Mouse (Mus musculus) CD4-positive helper T cell, adult 2 months (primary cell): ENCODE data around the gene Tmem143.
A peak's percentile ranks its signal among the peaks of the same experiment; 100 is the strongest.
"Not testable (repeated sequence)": the region's sequence is repeated elsewhere in the genome, so short reads cannot be mapped to it uniquely, and the experiment has no call there.

Experiments used
- DNase-seq: peaks from one replicate; pipeline ENCODE4 v3.0.0-alpha.2; 2012; ENCODE audit warnings: low read depth, missing footprints, low spot score

The Tmem143 gene

GRCm38 (mm10) chr7:45896517-45897257, at the start of gene Tmem143, which contains the start of gene Syngr4:
TSS of gene Tmem143 (plus strand) at chr7:45896941.
TSS of gene Syngr4 (minus strand) at chr7:45896714.
- peak; percentile 97 for DNase-seq

- no peak for DNase-seq
These were observed 48.2 kb upstream of the Tmem143 start for GRCm38 (mm10) chr7:45848447-45849027.

GRCm38 (mm10) chr7:45850661-45851060, 46.1 kb upstream of the Tmem143 start:
- no peak for DNase-seq

GRCm38 (mm10) chr7:45853089-45853488, 43.7 kb upstream of the Tmem143 start:
- no peak for DNase-seq

GRCm38 (mm10) chr7:45856950-45857901, 39.5 kb upstream of the Tmem143 start:
- no peak for DNase-seq

GRCm38 (mm10) chr7:45859008-45859407, 37.7 kb upstream of the Tmem143 start:
- no peak for DNase-seq

- no peak for DNase-seq
These were observed 33.9 kb upstream of the Tmem143 start for GRCm38 (mm10) chr7:45862804-45863203.

- DNase-seq, result no peak
These were observed 32.3 kb upstream of the Tmem143 start for GRCm38 (mm10) chr7:45864435-45864834.

GRCm38 (mm10) chr7:45865925-45866910, 30.5 kb upstream of the Tmem143 start:
- DNase-seq, result peak; percentile 93

- no peak for DNase-seq
These were observed 28.9 kb upstream of the Tmem143 start for GRCm38 (mm10) chr7:45867871-45868270.

GRCm38 (mm10) chr7:45869107-45869670, 27.6 kb upstream of the Tmem143 start:
- DNase-seq, result no peak

- DNase-seq, result no peak
These were observed 27.0 kb upstream of the Tmem143 start for GRCm38 (mm10) chr7:45869787-45870186.

GRCm38 (mm10) chr7:45870282-45871058, 26.3 kb upstream of the Tmem143 start:
- DNase-seq, result peak; percentile 38

- peak; percentile 90 for DNase-seq
These were observed 24.1 kb upstream of the Tmem143 start, which contains the start of gene Kdelr1 for GRCm38 (mm10) chr7:45872624-45873023. TSS of gene Kdelr1 (plus strand) at chr7:45872772.

- DNase-seq, result peak; percentile 60
These were observed 23.4 kb upstream of the Tmem143 start for GRCm38 (mm10) chr7:45873061-45873947.

GRCm38 (mm10) chr7:45876895-45877294, 19.8 kb upstream of the Tmem143 start:
- no peak for DNase-seq

GRCm38 (mm10) chr7:45878278-45878677, 18.5 kb upstream of the Tmem143 start, which contains the start of gene Grin2d:
TSS of gene Grin2d (minus strand) at chr7:45878378.
- DNase-seq, result not testable (repeated sequence)

- DNase-seq, result no peak
These were observed 16.2 kb upstream of the Tmem143 start for GRCm38 (mm10) chr7:45880531-45880930.
